Mouse (Mus musculus) macrophage (primary cell): ENCODE data around the gene Mesd. TPM values are rescaled to one million over a fixed set of nuclear protein-coding genes. Genes with fewer than 3 reads are reported as not detected.

ENCODE experiments used
- H3K27ac ChIP-seq: fragments of 350-480 bp; formaldehyde crosslinking; 2 replicates; pipeline ENCODE4 v1.9.0; 2021
- H3K36me3 ChIP-seq: fragments of 350-480 bp; formaldehyde crosslinking; 2 replicates; pipeline ENCODE4 v1.9.0; 2021; ENCODE audit errors: inconsistent target
- H3K4me3 ChIP-seq: fragments of 350-480 bp; formaldehyde crosslinking; 2 replicates; pipeline ENCODE4 v1.9.0; 2021; ENCODE audit errors: inconsistent target
- H3K79me2 ChIP-seq: fragments of 350-480 bp; formaldehyde crosslinking; 2 replicates; pipeline ENCODE4 v1.9.0; 2021; ENCODE audit errors: inconsistent target
- WGBS: methylation state at CpG from one replicate; pipeline ENCODE4 v1.1.7; 2026; ENCODE audit warnings: inconsistent platforms; ENCODE audit not compliant: missing documents; 5-methylcytosine and 5-hydroxymethylcytosine counted together
- polyA plus RNA-seq: library from polyadenylated mRNA; stranded (reverse); fragments of 250-400 nt; gene quantifications from 3 replicates; pipeline ENCODE4 v1.2.4, GENCODE M21; 2018; ENCODE audit warnings: inconsistent platforms

Mesd gene
- polyA plus RNA-seq, 1 experiment from 2014 or later: 87.4 TPM

- no peak overlapping the region for H3K27ac ChIP-seq
- H3K79me2 ChIP-seq: no peaks in the 10 kb centered on the region
- 2% methylated on average over 3 of the region's 3 CpGs for WGBS
- H3K36me3 ChIP-seq: no peaks in the 10 kb centered on the region
- H3K4me3 ChIP-seq: no peak overlapping the region
Observed at GRCm38 (mm10) chr7:83914566-83914965, 30.3 kb downstream of the Mesd start.

GRCm38 (mm10) chr7:83920241-83920640 is 36.0 kb downstream of the Mesd start:
- Histone ChIP-seq H3K27ac (no peak overlapping the region), H3K4me3 (no peak overlapping the region), H3K36me3 (no peaks in the 10 kb centered on the region), H3K79me2 (no peaks in the 10 kb centered on the region)
- 17% methylated on average over 4 of the region's 4 CpGs for WGBS

- WGBS: 62% methylated on average over 3 of the region's 3 CpGs
- Histone ChIP-seq H3K27ac (no peak overlapping the region), H3K4me3 (no peak overlapping the region), H3K36me3 (no peaks in the 10 kb centered on the region), H3K79me2 (no peaks in the 10 kb centered on the region)
Observed at GRCm38 (mm10) chr7:83921637-83922036, 37.4 kb downstream of the Mesd start.

GRCm38 (mm10) chr7:83939017-83939721 is 54.9 kb downstream of the Mesd start:
- Histone ChIP-seq H3K27ac (no peak overlapping the region), H3K4me3 (no peak overlapping the region), H3K79me2 (no peaks in the 10 kb centered on the region), H3K36me3 (no peaks in the 10 kb centered on the region)
- 62% methylated on average over 3 of the region's 3 CpGs for WGBS

GRCm38 (mm10) chr7:83940136-83940535 is 55.9 kb downstream of the Mesd start:
- Histone ChIP-seq H3K27ac (no peak overlapping the region), H3K4me3 (no peak overlapping the region), H3K36me3 (no peaks in the 10 kb centered on the region), H3K79me2 (no peaks in the 10 kb centered on the region)
- WGBS: 69% methylated on average over 2 of the region's 2 CpGs

GRCm38 (mm10) chr7:83941701-83942101 is 57.4 kb downstream of the Mesd start:
- Histone ChIP-seq H3K79me2 (no peaks in the 10 kb centered on the region), H3K27ac (no peak overlapping the region), H3K36me3 (no peaks in the 10 kb centered on the region), H3K4me3 (no peak overlapping the region)
- WGBS: 85% methylated on average over 8 of the region's 8 CpGs

- Histone ChIP-seq H3K36me3 (no peaks in the 10 kb centered on the region), H3K4me3 (no peak overlapping the region), H3K27ac (no peak overlapping the region), H3K79me2 (no peaks in the 10 kb centered on the region)
- WGBS: 74% methylated on average over 7 of the region's 7 CpGs
Observed at GRCm38 (mm10) chr7:83948743-83949142, 64.5 kb downstream of the Mesd start.

- WGBS: 87% methylated on average over 6 of the region's 6 CpGs
- Histone ChIP-seq H3K79me2 (no peaks in the 10 kb centered on the region), H3K27ac (no peak overlapping the region), H3K36me3 (no peaks in the 10 kb centered on the region), H3K4me3 (no peak overlapping the region)
Observed at GRCm38 (mm10) chr7:83949662-83950061, 65.4 kb downstream of the Mesd start.

Other genes with a start within 250 kb of the Mesd start
- 5.7 to 25.3 TPM (median 16.3 TPM) in 3 replicates for gene Il16, start 138.7 kb upstream of the Mesd start, polyA plus RNA-seq
- 0.33 to 1.3 TPM (median 0.84 TPM) in 3 replicates for gene Cfap161, start 89.6 kb upstream of the Mesd start, polyA plus RNA-seq
- gene Tlnrd1, start 161 bp upstream of the Mesd start, polyA plus RNA-seq: 14.0 to 25.1 TPM (median 23.6 TPM) in 3 replicates
- 0.05 to 0.07 TPM in 2 of 3 replicates, not detected in the other for gene Cemip, start 202.0 kb downstream of the Mesd start, polyA plus RNA-seq